Mouse (Mus musculus) kidney, adult 9 months (tissue): ENCODE data around the gene Cacna2d4.

Experiments used
- DNase-seq: peaks from one replicate; pipeline ENCODE4 v3.0.0; 2022

The Cacna2d4 gene

GRCm38 (mm10) chr6:119392836-119393235 is 156.5 kb downstream of the Cacna2d4 start:
- no peak for DNase-seq

- DNase-seq = no peak
Observed at GRCm38 (mm10) chr6:119395421-119396308, 159.3 kb downstream of the Cacna2d4 start.

- peak; percentile 59 for DNase-seq
Observed at GRCm38 (mm10) chr6:119396309-119396634, 159.9 kb downstream of the Cacna2d4 start.

GRCm38 (mm10) chr6:119399371-119399770 is 163.0 kb downstream of the Cacna2d4 start:
- no peak for DNase-seq

GRCm38 (mm10) chr6:119400649-119401048 is 164.3 kb downstream of the Cacna2d4 start:
- DNase-seq = no peak

- DNase-seq = no peak
Observed at GRCm38 (mm10) chr6:119401545-119402304, 165.4 kb downstream of the Cacna2d4 start.
